Mouse (Mus musculus) neural tube, embryonic 12.5 days (tissue): Measurements from ENCODE around the gene Scrn2. TPM values are rescaled to one million over a fixed set of nuclear protein-coding genes. Genes with fewer than 3 reads are reported as not detected.

Source experiments
- ATAC-seq: fragments of 200-750 bp; cut with Nextera tagmentation; 2 replicates; pipeline ENCODE4 v1.8.0; 2017; ENCODE audit warnings: low read depth, mild to moderate bottlenecking, moderate TSS enrichment, moderate library complexity; ENCODE audit not compliant: low FRiP score
- H3K27ac ChIP-seq: fragments of 300-500 bp; sonication (generic); 2 replicates; pipeline ENCODE4 v1.5.1; 2016
- H3K27me3 ChIP-seq: fragments of 300-500 bp; sonication (generic); replicated peaks from 2 replicates; pipeline ENCODE4 v1.6.1; 2016; ENCODE audit warnings: mild to moderate bottlenecking
- H3K36me3 ChIP-seq: fragments of 300-500 bp; sonication (generic); 2 replicates; pipeline ENCODE4 v1.6.1; 2016; ENCODE audit warnings: mild to moderate bottlenecking
- H3K4me1 ChIP-seq: fragments of 300-500 bp; sonication (generic); 2 replicates; pipeline ENCODE4 v1.6.1; 2016
- H3K4me2 ChIP-seq: fragments of 300-500 bp; sonication (generic); replicated peaks from 2 replicates; pipeline ENCODE4 v1.6.1; 2016; ENCODE audit warnings: mild to moderate bottlenecking
- H3K4me3 ChIP-seq: fragments of 300-500 bp; sonication (generic); 2 replicates; pipeline ENCODE4 v1.5.1; 2016
- H3K9ac ChIP-seq: fragments of 300-500 bp; sonication (generic); 2 replicates; pipeline ENCODE4 v1.6.1; 2016; ENCODE audit warnings: mild to moderate bottlenecking
- H3K9me3 ChIP-seq: fragments of 300-500 bp; sonication (generic); 2 replicates; pipeline ENCODE4 v1.6.1; 2016; ENCODE audit warnings: mild to moderate bottlenecking
- WGBS: fragments of 180-500 bp; shearing (Covaris S2); methylation state at CpG from one replicate; pipeline ENCODE4 v1.1.7; 2016; 5-methylcytosine and 5-hydroxymethylcytosine counted together
- polyA plus RNA-seq: library from polyadenylated mRNA; unstranded; fragments of >200 nt; fragmentation: Nextera tagmentation; extraction: Ambion mirVana; gene quantifications from 2 replicates; pipeline ENCODE4 v1.2.1, GENCODE M21; 2016

Scrn2 gene
- polyA plus RNA-seq, 1 experiment from 2014 or later: 19.8 TPM

DNA sequence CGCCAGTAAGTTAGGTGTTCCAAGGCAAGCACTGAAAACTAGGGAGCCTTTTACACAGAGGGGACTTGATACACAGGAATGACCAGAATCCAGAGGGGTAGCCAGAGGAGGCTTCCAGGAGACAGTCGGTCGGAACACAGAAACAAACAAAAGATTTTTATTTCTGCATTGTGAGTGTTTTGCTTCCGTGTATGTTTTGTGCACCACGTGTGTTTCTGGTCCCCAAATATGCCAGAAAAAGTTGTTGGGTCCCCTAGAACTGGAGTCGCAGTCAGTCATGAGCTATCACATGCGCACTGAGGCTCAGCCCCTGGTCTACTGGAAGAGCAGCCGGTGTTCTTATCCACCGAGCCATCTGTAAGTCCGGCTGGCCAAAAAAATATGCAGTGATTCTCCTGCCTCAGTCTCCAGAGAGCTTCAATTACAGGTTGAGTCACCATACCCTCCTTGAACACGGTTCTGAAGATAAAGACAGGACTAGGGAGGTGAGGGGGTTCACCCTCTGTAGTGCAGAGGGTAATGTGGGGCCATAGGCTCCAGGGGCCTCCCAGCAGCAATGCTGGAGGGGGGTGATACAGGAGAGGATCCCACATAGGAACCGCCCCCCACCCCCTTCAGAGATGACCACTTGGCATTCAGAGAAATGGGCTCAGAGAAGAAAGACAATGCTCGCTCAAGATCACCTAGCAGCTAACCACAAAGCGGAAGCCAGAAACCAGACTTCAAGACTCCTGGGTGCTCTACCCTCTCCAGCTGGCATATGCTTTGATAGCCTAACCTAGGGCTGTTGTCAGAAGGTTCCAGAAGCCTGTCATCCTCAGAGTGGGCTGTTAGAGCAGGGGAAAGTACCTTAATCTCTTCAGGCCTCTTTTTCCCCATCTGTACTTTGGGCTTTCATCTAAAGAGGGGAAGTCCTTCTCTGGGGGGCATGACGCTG lies 33.6 kb upstream of the Scrn2 start:
- Histone ChIP-seq H3K4me2 (no peak overlapping the region), H3K4me1 (peaks cover 29% of the 10 kb centered on the region), H3K9me3 (no peaks in the 10 kb centered on the region), H3K36me3 (no peaks in the 10 kb centered on the region), H3K27me3 (peaks cover 14% of the 10 kb centered on the region), H3K27ac (no peak overlapping the region), H3K9ac (no peak overlapping the region), H3K4me3 (no peak overlapping the region)
- ATAC-seq: no peak
- WGBS: 82% methylated on average over 15 of the region's 15 CpGs

DNA sequence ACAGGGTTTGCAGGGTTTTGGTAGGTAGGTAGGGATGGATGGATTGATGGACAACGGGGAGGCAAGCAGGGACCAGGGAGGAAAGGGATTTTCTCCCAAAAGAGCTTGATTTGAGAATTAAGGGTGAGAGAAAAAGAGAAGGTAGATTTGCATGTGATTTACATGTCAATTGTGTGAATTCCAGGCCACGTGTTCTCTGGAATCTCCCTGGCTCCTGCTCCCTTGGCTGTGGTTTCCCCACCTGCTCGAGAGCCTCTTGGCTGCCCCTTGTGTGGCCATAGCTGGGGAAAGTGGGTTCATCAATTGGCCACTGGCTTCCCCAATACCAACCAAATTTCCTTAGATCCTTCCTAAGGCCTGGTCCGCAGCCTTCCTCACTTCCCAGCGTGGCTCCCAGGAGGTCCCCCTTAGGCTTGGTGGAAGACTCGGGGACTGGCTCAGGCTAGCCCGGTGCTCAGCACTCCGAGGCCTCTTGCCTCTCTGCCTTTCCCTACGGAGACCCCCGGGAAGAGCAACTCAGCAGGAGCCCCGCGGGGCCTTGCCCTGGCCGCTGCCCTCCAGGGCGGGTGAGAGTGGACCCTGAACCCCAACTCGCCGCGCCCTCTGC lies 32.9 kb upstream of the Scrn2 start:
- 6% methylated on average over 17 of the region's 17 CpGs for WGBS
- 0 out of 2 replicates have a peak, but pooled peaks have one; percentile 33 for ATAC-seq
- H3K4me2 ChIP-seq: peak overlapping the region; percentile 65
- peak overlapping the region; percentile 26 for H3K4me3 ChIP-seq
- no peak overlapping the region for H3K27ac ChIP-seq
- no peaks in the 10 kb centered on the region for H3K9me3 ChIP-seq
- peaks cover 14% of the 10 kb centered on the region for H3K27me3 ChIP-seq
- H3K4me1 ChIP-seq: peaks cover 29% of the 10 kb centered on the region
- no peaks in the 10 kb centered on the region for H3K36me3 ChIP-seq
- peak overlapping the region; percentile 61 for H3K9ac ChIP-seq

DNA sequence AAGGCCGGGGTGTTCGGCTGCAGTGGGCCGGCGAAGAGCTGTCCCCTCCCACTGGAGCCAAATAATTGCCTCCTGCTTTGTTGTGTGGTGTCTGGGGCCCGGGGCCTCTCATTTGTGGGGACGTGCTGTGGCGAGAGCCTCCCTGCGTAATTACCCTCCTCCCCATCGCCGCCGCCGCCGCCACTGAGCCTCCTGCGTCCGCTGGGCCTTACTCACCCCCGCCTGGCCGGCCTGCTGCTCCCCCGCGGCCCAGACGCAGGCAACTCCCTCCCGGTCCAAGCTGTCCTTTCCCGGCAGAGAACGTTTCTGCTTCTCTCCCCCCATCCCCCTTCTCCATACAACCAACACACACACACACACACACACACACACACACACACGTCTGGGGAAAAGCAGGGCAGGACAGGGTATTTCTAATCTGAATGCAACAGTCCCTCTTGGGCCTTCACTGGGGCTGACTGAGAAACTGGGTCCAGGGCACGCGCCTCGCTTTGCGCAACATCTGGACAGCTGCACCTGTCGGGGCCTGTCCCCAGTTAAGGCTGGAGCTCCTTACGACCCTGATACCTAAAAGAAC lies 32.3 kb upstream of the Scrn2 start:
- ATAC-seq: 0 out of 2 replicates have a peak, but pooled peaks have one; percentile 41
- H3K36me3 ChIP-seq: no peaks in the 10 kb centered on the region
- no peak overlapping the region for H3K27ac ChIP-seq
- H3K4me1 ChIP-seq: peaks cover 24% of the 10 kb centered on the region
- H3K27me3 ChIP-seq: peaks cover 14% of the 10 kb centered on the region
- H3K4me2 ChIP-seq: peak overlapping the region; percentile 65
- WGBS: 3% methylated on average over 30 of the region's 30 CpGs
- peak overlapping the region; percentile 26 for H3K4me3 ChIP-seq
- H3K9ac ChIP-seq: peak overlapping the region; percentile 61
- no peaks in the 10 kb centered on the region for H3K9me3 ChIP-seq

DNA sequence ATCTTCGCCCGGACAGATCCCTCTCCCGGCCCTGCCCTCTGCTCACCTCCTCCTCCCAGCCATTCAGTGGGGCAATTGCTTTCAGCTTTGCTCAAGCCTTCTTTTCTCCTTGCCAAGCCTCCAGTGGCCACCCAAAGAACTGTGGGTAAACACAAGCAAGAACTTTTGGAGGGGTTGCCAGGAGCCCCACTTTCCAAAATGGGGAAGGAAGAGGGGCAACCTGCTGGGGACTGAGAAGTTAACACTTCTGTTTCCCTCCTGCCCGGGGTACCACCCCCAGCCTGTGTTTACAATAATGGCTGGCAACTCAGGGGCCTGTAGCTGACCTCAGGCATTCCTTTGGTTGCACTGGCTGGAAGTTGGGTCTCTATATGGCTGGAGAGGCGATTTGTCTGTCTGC lies 26.6 kb upstream of the Scrn2 start:
- no peak overlapping the region for H3K4me2 ChIP-seq
- no peak overlapping the region for H3K4me3 ChIP-seq
- peaks cover 31% of the 10 kb centered on the region for H3K27me3 ChIP-seq
- H3K9me3 ChIP-seq: no peaks in the 10 kb centered on the region
- no peak overlapping the region for H3K9ac ChIP-seq
- 0 out of 2 replicates have a peak, but pooled peaks cover 3% of the 10 kb centered on the region for H3K4me1 ChIP-seq
- ATAC-seq: no peak
- 23% methylated on average over 5 of the region's 5 CpGs for WGBS
- H3K36me3 ChIP-seq: no peaks in the 10 kb centered on the region
- H3K27ac ChIP-seq: no peak overlapping the region

DNA sequence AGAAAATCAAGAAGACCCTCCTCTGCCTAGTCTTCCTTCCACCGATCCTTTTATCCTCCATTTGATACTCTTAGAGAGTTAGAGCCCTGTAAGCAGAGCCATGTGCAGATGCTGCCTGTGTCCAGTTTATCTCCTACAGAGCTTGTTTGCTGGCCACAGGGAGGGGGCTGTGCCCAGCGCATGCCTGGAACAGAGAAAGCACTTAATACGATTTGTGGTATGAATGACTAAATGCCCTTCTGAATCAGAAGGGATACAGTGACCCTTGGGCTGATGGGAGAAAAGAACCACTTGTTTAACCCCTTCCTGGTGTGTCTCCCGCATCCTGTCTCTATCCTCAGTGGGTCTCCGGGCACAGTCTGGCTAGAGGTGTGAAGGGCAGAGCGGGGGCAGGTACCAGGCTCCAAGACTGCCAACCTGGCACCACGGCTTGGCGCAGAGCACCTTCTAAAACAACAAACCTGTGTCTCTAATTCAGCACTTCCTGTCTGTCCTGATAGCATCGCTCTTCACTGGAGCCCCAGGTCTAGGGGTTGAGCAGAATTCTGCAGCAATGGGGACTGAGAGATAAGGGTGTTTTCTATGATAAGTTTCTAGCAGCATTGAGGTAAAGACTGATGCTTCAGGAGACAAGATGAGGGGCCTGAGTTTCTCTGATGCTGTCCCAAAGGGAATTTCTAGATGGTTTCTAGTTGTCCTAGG lies 22.5 kb upstream of the Scrn2 start:
- WGBS: 78% methylated on average over 9 of the region's 9 CpGs
- Histone ChIP-seq H3K36me3 (no peaks in the 10 kb centered on the region), H3K4me1 (0 out of 2 replicates have a peak, but pooled peaks cover 6% of the 10 kb centered on the region), H3K27ac (no peak overlapping the region), H3K9ac (no peak overlapping the region), H3K27me3 (peaks cover 34% of the 10 kb centered on the region), H3K4me2 (no peak overlapping the region), H3K4me3 (no peak overlapping the region), H3K9me3 (no peaks in the 10 kb centered on the region)
- ATAC-seq: no peak

DNA sequence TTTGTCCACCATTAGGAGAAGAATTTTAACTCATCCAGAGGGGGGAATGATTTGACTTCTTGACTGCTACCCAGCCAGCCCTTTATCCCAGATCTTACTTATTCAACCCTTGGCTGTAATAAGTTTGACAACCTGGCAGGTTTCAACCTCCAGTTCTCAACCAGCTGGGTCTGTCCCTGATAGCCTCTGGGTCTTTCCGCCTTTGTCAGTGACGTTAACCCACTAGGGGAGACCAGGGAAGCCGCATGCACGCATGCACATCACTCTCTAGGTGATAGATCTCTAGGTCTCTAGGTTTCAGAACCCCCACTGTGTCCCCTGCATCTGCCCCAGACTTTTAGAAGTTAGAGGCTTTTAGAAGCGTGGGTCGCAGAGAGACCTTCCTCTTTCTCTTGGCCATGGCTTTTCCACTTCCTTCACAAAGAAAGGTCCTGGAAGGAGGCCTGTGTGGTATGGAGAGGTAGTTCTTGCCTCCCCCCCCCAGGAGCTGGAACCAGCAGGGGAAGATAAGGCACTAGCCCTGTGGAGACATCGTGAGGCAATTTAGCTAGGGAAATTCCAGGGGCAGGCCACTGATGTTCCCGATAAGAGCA lies 20.4 kb upstream of the Scrn2 start:
- no peaks in the 10 kb centered on the region for H3K36me3 ChIP-seq
- WGBS: 53% methylated on average over 8 of the region's 8 CpGs
- H3K4me1 ChIP-seq: 0 out of 2 replicates have a peak, but pooled peaks cover 6% of the 10 kb centered on the region
- no peak overlapping the region for H3K4me2 ChIP-seq
- no peak overlapping the region for H3K27ac ChIP-seq
- peaks cover 36% of the 10 kb centered on the region for H3K27me3 ChIP-seq
- no peak overlapping the region for H3K4me3 ChIP-seq
- H3K9me3 ChIP-seq: no peaks in the 10 kb centered on the region
- no peak overlapping the region for H3K9ac ChIP-seq
- ATAC-seq: no peak

DNA sequence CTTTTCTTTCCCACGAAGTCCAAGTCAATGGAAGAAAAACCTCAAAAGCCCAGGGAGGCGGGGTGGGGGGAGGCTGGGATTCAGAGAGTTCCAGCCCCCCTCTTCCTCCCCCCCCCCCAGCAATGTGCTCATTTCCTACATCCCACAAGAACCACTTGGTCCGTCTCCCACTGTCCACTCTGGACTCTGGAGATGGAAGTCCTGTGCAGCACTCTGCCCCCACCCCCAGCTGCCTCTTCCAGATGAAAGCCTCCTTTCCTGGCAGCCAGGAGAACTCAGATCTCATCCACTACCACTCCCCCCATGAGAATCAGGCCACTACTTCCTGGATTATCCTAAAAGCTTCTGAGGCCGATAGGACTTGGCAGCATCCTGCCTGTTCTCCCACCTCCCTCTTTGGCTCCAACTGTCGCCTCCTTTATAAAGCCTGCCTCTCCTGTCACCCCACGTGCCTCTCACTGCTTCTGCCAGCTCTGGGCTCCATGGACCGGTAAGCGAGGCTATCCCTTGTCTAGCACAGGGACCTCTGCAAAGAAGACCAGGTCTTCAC lies 16.5 kb upstream of the Scrn2 start, which contains the start of gene Sp6:
TSS of gene Sp6 (plus strand) at position 274 of the 550 bp plus-strand sequence.
- WGBS: 33% methylated on average over 8 of the region's 8 CpGs
- Histone ChIP-seq H3K9ac (no peak within 1 kb of the TSS), H3K36me3 (no peaks in the 10 kb centered on the region), H3K27me3 (peaks cover 61% of the 10 kb centered on the region), H3K27ac (no peak within 1 kb of the TSS), H3K4me1 (0 out of 2 replicates have a peak, but pooled peaks cover 5% of the 10 kb centered on the region), H3K4me3 (no peak within 1 kb of the TSS), H3K4me2 (no peak within 1 kb of the TSS), H3K9me3 (no peaks in the 10 kb centered on the region)
- ATAC-seq: no peak

- no peaks in the 10 kb centered on the region for H3K9me3 ChIP-seq
- peaks cover 30% of the 10 kb centered on the region for H3K4me1 ChIP-seq
- 1% methylated on average over 36 of the region's 36 CpGs for WGBS
- H3K4me2 ChIP-seq: peak overlapping the region; percentile 54
- peak overlapping the region; percentile 28 for H3K4me3 ChIP-seq
- ATAC-seq: no peak
- H3K36me3 ChIP-seq: no peaks in the 10 kb centered on the region
- peaks cover 84% of the 10 kb centered on the region for H3K27me3 ChIP-seq
- no peak overlapping the region for H3K27ac ChIP-seq
- no peak overlapping the region for H3K9ac ChIP-seq
Observed at GRCm38 (mm10) chr11:97017696-97018582, 11.8 kb upstream of the Scrn2 start.

GRCm38 (mm10) chr11:97018583-97019344 lies 11.0 kb upstream of the Scrn2 start:
- Histone ChIP-seq H3K9ac (no peak overlapping the region; the same call in 1 of the 2 replicates), H3K36me3 (no peaks in the 10 kb centered on the region), H3K4me2 (peak overlapping the region; percentile 54), H3K27ac (no peak overlapping the region), H3K4me1 (peaks cover 30% of the 10 kb centered on the region), H3K4me3 (peak overlapping the region; percentile 28), H3K27me3 (peaks cover 87% of the 10 kb centered on the region), H3K9me3 (no peaks in the 10 kb centered on the region)
- WGBS: 1% methylated on average over 59 of the region's 68 CpGs
- ATAC-seq: no peak

DNA sequence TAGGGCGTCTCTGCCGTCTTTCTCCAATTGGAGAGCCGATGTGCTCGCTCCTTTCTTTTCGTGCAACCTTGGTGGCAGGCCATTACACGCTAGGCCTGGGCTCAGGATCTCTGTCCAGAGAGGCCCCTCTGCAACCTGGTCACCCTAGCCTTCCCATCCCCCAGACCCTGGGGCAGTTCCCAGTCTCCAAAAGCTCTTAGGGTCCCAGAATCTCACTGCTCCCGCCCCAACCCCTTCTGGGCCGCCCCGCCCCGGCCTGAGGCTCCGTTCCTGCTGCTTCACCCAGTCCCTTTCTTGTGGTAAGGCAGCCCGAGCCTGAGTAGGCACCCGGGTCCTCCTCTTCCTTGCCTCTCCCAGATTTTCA lies 10.4 kb upstream of the Scrn2 start:
- Histone ChIP-seq H3K4me3 (no peak overlapping the region), H3K4me2 (no peak overlapping the region; the same call in 1 of the 2 replicates), H3K9me3 (no peaks in the 10 kb centered on the region), H3K4me1 (peaks cover 30% of the 10 kb centered on the region), H3K9ac (no peak overlapping the region), H3K36me3 (no peaks in the 10 kb centered on the region), H3K27ac (no peak overlapping the region), H3K27me3 (peaks cover 92% of the 10 kb centered on the region)
- 5% methylated on average over 13 of the region's 13 CpGs for WGBS
- ATAC-seq: no peak
